Mouse (Mus musculus) forebrain, postnatal 0 days (tissue): ENCODE measurements around the gene Tmem222. TPM values are rescaled to one million over a fixed set of nuclear protein-coding genes. Genes with fewer than 3 reads are reported as not detected.

ENCODE experiments used
- ATAC-seq: fragments of 200-750 bp; cut with Nextera tagmentation; 2 replicates; pipeline ENCODE4 v1.8.0; 2017; ENCODE audit warnings: mild to moderate bottlenecking, moderate library complexity
- DNase-seq: peaks from one replicate; pipeline ENCODE4 v3.0.0-alpha.2; 2015
- H3K27ac ChIP-seq: fragments of 300-500 bp; sonication (generic); 2 replicates; pipeline ENCODE4 v1.5.1; 2014; ENCODE audit warnings: low read depth, mild to moderate bottlenecking, antibody characterized with exemption, low read length, moderate library complexity, mixed read lengths
- H3K27me3 ChIP-seq: fragments of 300-500 bp; sonication (generic); 2 replicates; pipeline ENCODE4 v1.6.1; 2014; ENCODE audit warnings: mild to moderate bottlenecking, low read length, mixed read lengths; ENCODE audit not compliant: insufficient read depth
- H3K36me3 ChIP-seq: fragments of 300-500 bp; sonication (generic); 2 replicates; pipeline ENCODE4 v1.6.1; 2014; ENCODE audit warnings: mild to moderate bottlenecking, moderate library complexity; ENCODE audit not compliant: insufficient read depth
- H3K4me1 ChIP-seq: fragments of 300-500 bp; sonication (generic); 2 replicates; pipeline ENCODE4 v1.6.1; 2014; ENCODE audit warnings: antibody characterized with exemption; ENCODE audit not compliant: insufficient read depth
- H3K4me2 ChIP-seq: fragments of 300-500 bp; sonication (generic); 2 replicates; pipeline ENCODE4 v1.6.1; 2014; ENCODE audit warnings: low read depth, mild to moderate bottlenecking, moderate library complexity
- H3K4me3 ChIP-seq: fragments of 300-500 bp; sonication (generic); 2 replicates; pipeline ENCODE4 v1.5.1; 2014; ENCODE audit warnings: low read depth, low read length, mixed read lengths
- H3K9ac ChIP-seq: fragments of 300-500 bp; sonication (generic); 2 replicates; pipeline ENCODE4 v1.6.1; 2014; ENCODE audit warnings: mild to moderate bottlenecking
- H3K9me3 ChIP-seq: fragments of 300-500 bp; sonication (generic); 2 replicates; pipeline ENCODE4 v1.6.1; 2016; ENCODE audit warnings: low read length
- CTCF ChIP-seq: sonication (generic); IDR thresholded peaks from 2 replicates; pipeline ENCODE4 v1.5.1; 2016; ENCODE audit warnings: antibody characterized with exemption, control low read depth, low read depth
- WGBS: fragments of 180-500 bp; shearing (Covaris S2); extraction: QIAGEN DNeasy Blood & Tissue Kit; methylation state at CpG from one replicate; pipeline ENCODE4 v1.1.7; 2014; 5-methylcytosine and 5-hydroxymethylcytosine counted together
- polyA plus RNA-seq: library from polyadenylated mRNA; unstranded; fragments of >200 nt; fragmentation: Nextera tagmentation; extraction: Ambion mirVana; gene quantifications from 2 replicates; pipeline ENCODE4 v1.2.1, GENCODE M21; 2015
- total RNA-seq: library from RNA; depleted of rRNA; stranded (reverse); fragments of >200 nt; gene quantifications from 2 replicates; pipeline ENCODE4 v1.2.3, GENCODE M21; 2014

Tmem222 gene
- total and polyA plus RNA-seq, 2 experiments from 2014 or later: 125 to 146 TPM

GRCm38 (mm10) chr4:133269596-133269995, 8.0 kb downstream of the Tmem222 start:
- DNase-seq (no peak), ATAC-seq (no peak)
- Histone ChIP-seq H3K4me1 (no peaks in the 10 kb centered on the region), H3K27me3 (no peaks in the 10 kb centered on the region), H3K4me2 (no peak overlapping the region), H3K9ac (no peak overlapping the region), H3K36me3 (peaks cover 58% of the 10 kb centered on the region), H3K9me3 (no peaks in the 10 kb centered on the region), H3K4me3 (no peak overlapping the region), H3K27ac (no peak overlapping the region)
- TF ChIP-seq CTCF: no peak
- WGBS: 94% methylated on average over 3 of the region's 3 CpGs

- 95% methylated on average over 3 of the region's 3 CpGs for WGBS
- peaks cover 60% of the 10 kb centered on the region for H3K36me3 ChIP-seq
- H3K9me3 ChIP-seq: no peaks in the 10 kb centered on the region
Measured at GRCm38 (mm10) chr4:133268931-133269330, 8.7 kb downstream of the Tmem222 start.

GRCm38 (mm10) chr4:133266248-133266880, 11.2 kb downstream of the Tmem222 start:
- peaks cover 66% of the 10 kb centered on the region for H3K36me3 ChIP-seq
- ATAC-seq: no peak
- 92% methylated on average over 12 of the region's 12 CpGs for WGBS

More at GRCm38 (mm10) chr4:133268931-133269330, 8.7 kb downstream of the Tmem222 start:
- no peaks in the 10 kb centered on the region for H3K4me1 ChIP-seq
- no peak overlapping the region for H3K27ac ChIP-seq
- no peak for TF ChIP-seq CTCF
- DNase-seq (no peak), ATAC-seq (no peak)
- H3K9ac ChIP-seq: no peak overlapping the region
- H3K4me2 ChIP-seq: no peak overlapping the region
- H3K27me3 ChIP-seq: no peaks in the 10 kb centered on the region
- no peak overlapping the region for H3K4me3 ChIP-seq

GRCm38 (mm10) chr4:133265759-133266158, 11.8 kb downstream of the Tmem222 start:
- H3K4me1 ChIP-seq: no peaks in the 10 kb centered on the region
- H3K4me2 ChIP-seq: no peak overlapping the region
- H3K9ac ChIP-seq: no peak overlapping the region
- H3K27ac ChIP-seq: no peak overlapping the region
- 93% methylated on average over 4 of the region's 4 CpGs for WGBS
- ATAC-seq (no peak), DNase-seq (no peak)
- H3K4me3 ChIP-seq: no peak overlapping the region
- TF ChIP-seq CTCF: no peak
- H3K36me3 ChIP-seq: peaks cover 66% of the 10 kb centered on the region
- H3K9me3 ChIP-seq: no peaks in the 10 kb centered on the region
- H3K27me3 ChIP-seq: no peaks in the 10 kb centered on the region

More at GRCm38 (mm10) chr4:133266248-133266880, 11.2 kb downstream of the Tmem222 start:
- no peak overlapping the region for H3K9ac ChIP-seq
- H3K9me3 ChIP-seq: no peaks in the 10 kb centered on the region
- H3K4me2 ChIP-seq: no peak overlapping the region
- no peaks in the 10 kb centered on the region for H3K4me1 ChIP-seq
- no peak for TF ChIP-seq CTCF
- no peaks in the 10 kb centered on the region for H3K27me3 ChIP-seq
- H3K27ac ChIP-seq: no peak overlapping the region
- H3K4me3 ChIP-seq: no peak overlapping the region
- no peak for DNase-seq

- no peak overlapping the region for H3K4me3 ChIP-seq
- no peak overlapping the region for H3K27ac ChIP-seq
- H3K4me1 ChIP-seq: no peaks in the 10 kb centered on the region
- DNase-seq (no peak), ATAC-seq (no peak)
- H3K9ac ChIP-seq: no peak overlapping the region
- H3K27me3 ChIP-seq: no peaks in the 10 kb centered on the region
- WGBS: 96% methylated on average over 3 of the region's 3 CpGs
- no peaks in the 10 kb centered on the region for H3K9me3 ChIP-seq
- TF ChIP-seq CTCF: no peak
- H3K4me2 ChIP-seq: no peak overlapping the region
- peaks cover 66% of the 10 kb centered on the region for H3K36me3 ChIP-seq
Measured at GRCm38 (mm10) chr4:133265297-133265696, 12.3 kb downstream of the Tmem222 start.

- no peak for TF ChIP-seq CTCF
- no peaks in the 10 kb centered on the region for H3K27me3 ChIP-seq
- no peak overlapping the region for H3K4me3 ChIP-seq
- ATAC-seq: no peak
- DNase-seq: no peak
- peaks cover 58% of the 10 kb centered on the region for H3K36me3 ChIP-seq
- no peaks in the 10 kb centered on the region for H3K9me3 ChIP-seq
- H3K4me1 ChIP-seq: no peaks in the 10 kb centered on the region
- WGBS: 95% methylated on average over 2 of the region's 2 CpGs
- no peak overlapping the region for H3K4me2 ChIP-seq
- no peak overlapping the region for H3K27ac ChIP-seq
- H3K9ac ChIP-seq: no peak overlapping the region
Measured at GRCm38 (mm10) chr4:133264559-133264958, 13.0 kb downstream of the Tmem222 start.

GRCm38 (mm10) chr4:133263756-133264155, 13.8 kb downstream of the Tmem222 start:
- TF ChIP-seq CTCF: no peak
- no peaks in the 10 kb centered on the region for H3K9me3 ChIP-seq
- no peak overlapping the region for H3K9ac ChIP-seq
- WGBS: 91% methylated on average over 5 of the region's 5 CpGs
- H3K4me2 ChIP-seq: no peak overlapping the region
- no peaks in the 10 kb centered on the region for H3K27me3 ChIP-seq
- ATAC-seq (no peak), DNase-seq (no peak)
- H3K4me1 ChIP-seq: no peaks in the 10 kb centered on the region
- H3K27ac ChIP-seq: no peak overlapping the region
- no peak overlapping the region for H3K4me3 ChIP-seq
- H3K36me3 ChIP-seq: peaks cover 50% of the 10 kb centered on the region
